Mouse (Mus musculus) MEL (cell line): ENCODE data around the gene Zfp740.

Experiments used
- CTCF ChIP-seq, 3 experiments: IDR thresholded peaks in 2 of 3; conservative IDR thresholded peaks in 1 of 3; 2 replicates each; pipeline ENCODE4 v1.5.1; 2011 to 2012; ENCODE audit warnings: low read length in 3 of 3, low read depth in 2 of 3, mild to moderate bottlenecking in 2 of 3, improper control_type of control experiment in 1 of 3, inconsistent platforms in 1 of 3, mixed read lengths in 1 of 3, moderate library complexity in 1 of 3; ENCODE audit not compliant: control insufficient read depth in 1 of 3, insufficient read depth in 1 of 3, poor library complexity in 1 of 3, severe bottlenecking in 1 of 3
- EP300 ChIP-seq, 2 experiments: IDR thresholded peaks; 2 replicates each; pipeline ENCODE4 v1.6.1; 2011; ENCODE audit warnings: improper control_type of control experiment in 2 of 2, low read length in 2 of 2, low read depth in 1 of 2, mild to moderate bottlenecking in 1 of 2
- ETS1 ChIP-seq: IDR thresholded peaks from 2 replicates; pipeline ENCODE4 v1.6.1; 2012; ENCODE audit warnings: low read depth, mild to moderate bottlenecking, inconsistent platforms, low read length, improper control_type of control experiment, moderate library complexity
- HCFC1 ChIP-seq: IDR thresholded peaks from 2 replicates; pipeline ENCODE4 v1.6.1; 2012; ENCODE audit warnings: low read depth, mild to moderate bottlenecking, inconsistent platforms, low read length, improper control_type of control experiment, moderate library complexity
- MAX ChIP-seq: IDR thresholded peaks from 2 replicates; pipeline ENCODE4 v1.6.1; 2011; ENCODE audit warnings: low read length, improper control_type of control experiment
- POLR2A ChIP-seq, 2 experiments: IDR thresholded peaks; 2 replicates each; pipeline ENCODE4 v1.6.1; 2011 to 2012; ENCODE audit warnings: low read length in 2 of 2, mild to moderate bottlenecking in 2 of 2, control low read depth in 1 of 2, improper control_type of control experiment in 1 of 2, low read depth in 1 of 2, moderate library complexity in 1 of 2; ENCODE audit not compliant: control insufficient read depth in 1 of 2, insufficient read depth in 1 of 2, poor library complexity in 1 of 2
- ZNF384 ChIP-seq: IDR thresholded peaks from 2 replicates; pipeline ENCODE4 v1.6.1; 2012; ENCODE audit warnings: low read depth, mild to moderate bottlenecking, inconsistent platforms, low read length, improper control_type of control experiment

GRCm38 (mm10) chr15:102183076-102183475 is 20.0 kb upstream of the Zfp740 start:
- TF ChIP-seq EP300 (IDR thresholded peaks at IDR 0.05; ENCODE audit: low read depth in 1 of 2, low read length in 2 of 2): no peak
- no peak for TF ChIP-seq ZNF384
- no peak for TF ChIP-seq POLR2A (IDR thresholded peaks at IDR 0.05; ENCODE audit: control insufficient read depth in 1 of 2, insufficient read depth in 1 of 2, low read depth in 1 of 2, low read length in 2 of 2, poor library complexity in 1 of 2)
- TF ChIP-seq HCFC1: no peak
- TF ChIP-seq ETS1: no peak
- TF ChIP-seq CTCF (IDR thresholded peaks at IDR 0.05 in 2 of 3, conservative IDR thresholded peaks at IDR 0.05 in 1 of 3; ENCODE audit: control insufficient read depth in 1 of 3, insufficient read depth in 1 of 3, low read depth in 2 of 3, low read length in 3 of 3, poor library complexity in 1 of 3, severe bottlenecking in 1 of 3): no peak
- TF ChIP-seq MAX: no peak
